Mouse (Mus musculus) embryonic facial prominence, embryonic 14.5 days (tissue): Measurements from ENCODE around the gene Nr1h3. TPM values are rescaled to one million over a fixed set of nuclear protein-coding genes. Genes with fewer than 3 reads are reported as not detected.
"Not testable (repeated sequence)": the region's sequence is repeated elsewhere in the genome, so short reads cannot be mapped to it uniquely, and the experiment has no call there.

Experiments used
- ATAC-seq: fragments of 200-750 bp; cut with Nextera tagmentation; 2 replicates; pipeline ENCODE4 v1.8.0; 2017; ENCODE audit warnings: low read depth, moderate number of reproducible peaks, moderate TSS enrichment
- DNase-seq: peaks from one replicate; pipeline ENCODE4 v3.0.0-alpha.2; 2015; ENCODE audit warnings: low spot score
- H3K27ac ChIP-seq: fragments of 300-500 bp; sonication (generic); replicated peaks from 2 replicates; pipeline ENCODE4 v1.5.1; 2014; ENCODE audit warnings: low read depth, mild to moderate bottlenecking, low read length, moderate library complexity
- H3K27me3 ChIP-seq: fragments of 300-500 bp; sonication (generic); replicated peaks from 2 replicates; pipeline ENCODE4 v1.6.1; 2014; ENCODE audit warnings: low read length; ENCODE audit not compliant: control insufficient read depth, insufficient read depth
- H3K36me3 ChIP-seq: fragments of 300-500 bp; sonication (generic); 2 replicates; pipeline ENCODE4 v1.6.1; 2014; ENCODE audit warnings: low read length, mixed read lengths; ENCODE audit not compliant: control insufficient read depth, insufficient read depth
- H3K4me1 ChIP-seq: fragments of 300-500 bp; sonication (generic); 2 replicates; pipeline ENCODE4 v1.6.1; 2014; ENCODE audit warnings: antibody characterized with exemption, low read length; ENCODE audit not compliant: control insufficient read depth, insufficient read depth
- H3K4me2 ChIP-seq: fragments of 300-500 bp; sonication (generic); 2 replicates; pipeline ENCODE4 v1.6.1; 2014; ENCODE audit warnings: low read depth, mild to moderate bottlenecking, low read length, moderate library complexity, mixed read lengths
- H3K4me3 ChIP-seq: fragments of 300-500 bp; sonication (generic); 2 replicates; pipeline ENCODE4 v1.5.1; 2014; ENCODE audit warnings: low read depth, mild to moderate bottlenecking, low read length
- H3K9ac ChIP-seq: fragments of 300-500 bp; sonication (generic); 2 replicates; pipeline ENCODE4 v1.6.1; 2014; ENCODE audit warnings: low read depth, mild to moderate bottlenecking, low read length, moderate library complexity, mixed read lengths
- H3K9me3 ChIP-seq: fragments of 300-500 bp; sonication (generic); 2 replicates; pipeline ENCODE4 v1.6.1; 2016; ENCODE audit warnings: low read length; ENCODE audit not compliant: control insufficient read depth
- WGBS: fragments of 180-500 bp; shearing (Covaris S2); extraction: QIAGEN DNeasy Blood & Tissue Kit; methylation state at CpG from one replicate; pipeline ENCODE4 v1.1.7; 2014; 5-methylcytosine and 5-hydroxymethylcytosine counted together
- polyA plus RNA-seq: library from polyadenylated mRNA; unstranded; fragments of >200 nt; fragmentation: Nextera tagmentation; extraction: Ambion mirVana; gene quantifications from 2 replicates; pipeline ENCODE4 v1.2.1, GENCODE M21; 2014

Gene Nr1h3
- polyA plus RNA-seq = 1.5 and 2.7 TPM in 2 replicates

- no peaks in the 10 kb centered on the region for H3K9me3 ChIP-seq
- ATAC-seq (peak; percentile 97), DNase-seq (peak; percentile 97)
- peak within 1 kb of the TSS; percentile 82 for H3K9ac ChIP-seq
- H3K27me3 ChIP-seq = no peaks in the 10 kb centered on the region
- 1% methylated on average over 27 of the region's 28 CpGs for WGBS
- H3K27ac ChIP-seq = peak within 1 kb of the TSS; percentile 90
- H3K4me3 ChIP-seq = peak within 1 kb of the TSS; percentile 72
- peak within 1 kb of the TSS; percentile 71 for H3K4me2 ChIP-seq
- H3K4me1 ChIP-seq = peaks cover 12% of the 10 kb centered on the region
- peaks cover 22% of the 10 kb centered on the region for H3K36me3 ChIP-seq
Observed at GRCm38 (mm10) chr2:91202222-91202971, at the start of gene Nr1h3, which contains the start of gene Acp2. TSS of gene Nr1h3 (minus strand) at chr2:91202834. TSS of gene Acp2 (plus strand) at chr2:91202885.

GRCm38 (mm10) chr2:91252001-91252400 lies 49.4 kb upstream of the Nr1h3 start:
- ATAC-seq (no peak), DNase-seq (no peak)
- no peaks in the 10 kb centered on the region; the same call in 1 of the 2 replicates for H3K27me3 ChIP-seq
- H3K36me3 ChIP-seq = no peaks in the 10 kb centered on the region
- peaks cover 6% of the 10 kb centered on the region for H3K4me1 ChIP-seq
- H3K27ac ChIP-seq = no peak overlapping the region
- no peaks in the 10 kb centered on the region for H3K9me3 ChIP-seq
- WGBS = 64% methylated on average over 4 of the region's 4 CpGs
- no peak overlapping the region for H3K4me2 ChIP-seq
- H3K9ac ChIP-seq = no peak overlapping the region
- no peak overlapping the region for H3K4me3 ChIP-seq

GRCm38 (mm10) chr2:91248366-91248765 lies 45.7 kb upstream of the Nr1h3 start:
- ATAC-seq = no peak
- no peak overlapping the region for H3K9ac ChIP-seq
- WGBS = 88% methylated on average over 4 of the region's 4 CpGs
- no peak overlapping the region for H3K4me2 ChIP-seq
- H3K4me3 ChIP-seq = no peak overlapping the region
- DNase-seq = no peak
- no peaks in the 10 kb centered on the region for H3K27me3 ChIP-seq
- no peaks in the 10 kb centered on the region for H3K4me1 ChIP-seq
- no peaks in the 10 kb centered on the region for H3K36me3 ChIP-seq
- H3K9me3 ChIP-seq = no peaks in the 10 kb centered on the region
- no peak overlapping the region for H3K27ac ChIP-seq

GRCm38 (mm10) chr2:91244557-91245228 lies 42.1 kb upstream of the Nr1h3 start:
- no peaks in the 10 kb centered on the region for H3K9me3 ChIP-seq
- no peaks in the 10 kb centered on the region for H3K36me3 ChIP-seq
- H3K4me3 ChIP-seq = no peak overlapping the region
- H3K9ac ChIP-seq = no peak overlapping the region
- no peak overlapping the region for H3K4me2 ChIP-seq
- DNase-seq (no peak), ATAC-seq (no peak)
- no peak overlapping the region for H3K27ac ChIP-seq
- no peaks in the 10 kb centered on the region for H3K4me1 ChIP-seq
- H3K27me3 ChIP-seq = no peaks in the 10 kb centered on the region
- 81% methylated on average over 5 of the region's 5 CpGs for WGBS

GRCm38 (mm10) chr2:91243416-91243815 lies 40.8 kb upstream of the Nr1h3 start:
- no peak overlapping the region for H3K4me2 ChIP-seq
- peak; percentile 82 for DNase-seq
- WGBS = 43% methylated on average over 3 of the region's 3 CpGs
- no peaks in the 10 kb centered on the region for H3K9me3 ChIP-seq
- no peaks in the 10 kb centered on the region for H3K4me1 ChIP-seq
- no peaks in the 10 kb centered on the region for H3K36me3 ChIP-seq
- no peak overlapping the region for H3K27ac ChIP-seq
- ATAC-seq = peak; percentile 84
- H3K27me3 ChIP-seq = no peaks in the 10 kb centered on the region
- no peak overlapping the region for H3K9ac ChIP-seq
- H3K4me3 ChIP-seq = no peak overlapping the region

GRCm38 (mm10) chr2:91242547-91242946 lies 39.9 kb upstream of the Nr1h3 start:
- ATAC-seq (no peak), DNase-seq (no peak)
- Histone ChIP-seq H3K27ac (no peak overlapping the region), H3K36me3 (no peaks in the 10 kb centered on the region), H3K9ac (no peak overlapping the region), H3K4me2 (no peak overlapping the region), H3K27me3 (no peaks in the 10 kb centered on the region), H3K4me1 (no peaks in the 10 kb centered on the region), H3K4me3 (no peak overlapping the region), H3K9me3 (no peaks in the 10 kb centered on the region)
- 64% methylated on average over 5 of the region's 5 CpGs for WGBS

GRCm38 (mm10) chr2:91237511-91238080 lies 35.0 kb upstream of the Nr1h3 start:
- not testable (repeated sequence) for H3K27me3 ChIP-seq, DNase-seq, H3K36me3 ChIP-seq, H3K9me3 ChIP-seq, H3K4me1 ChIP-seq
- ATAC-seq = peak; percentile 38
- WGBS = 19% methylated on average over 4 of the region's 4 CpGs
- Histone ChIP-seq H3K4me2 (peak overlapping the region; percentile 79), H3K4me3 (peak overlapping the region; percentile 59), H3K9ac (peak overlapping the region; percentile 72), H3K27ac (peak overlapping the region; percentile 88)

GRCm38 (mm10) chr2:91236601-91237510 lies 34.2 kb upstream of the Nr1h3 start, which contains the start of gene Ddb2:
TSS of gene Ddb2 (minus strand) at chr2:91236982.
- Histone ChIP-seq H3K9me3 (no peaks in the 10 kb centered on the region), H3K9ac (peak within 1 kb of the TSS; percentile 72), H3K4me3 (peak within 1 kb of the TSS; percentile 59), H3K27me3 (no peaks in the 10 kb centered on the region), H3K4me2 (peak within 1 kb of the TSS; percentile 79), H3K27ac (peak within 1 kb of the TSS; percentile 88), H3K36me3 (0 out of 2 replicates have a peak, but pooled peaks cover 14% of the 10 kb centered on the region), H3K4me1 (peaks cover 6% of the 10 kb centered on the region; the same call in 1 of the 2 replicates)
- DNase-seq = peak; percentile 98
- ATAC-seq = peak; percentile 99
- WGBS = 2% methylated on average over 41 of the region's 48 CpGs
